Mouse (Mus musculus) CH12.LX (cell line): ENCODE measurements around the gene Tacc2.

Experiments used
- CTCF ChIP-seq, 2 experiments: IDR thresholded peaks in 1 of 2; conservative IDR thresholded peaks in 1 of 2; 2 replicates each; pipeline ENCODE4 v1.5.1; 2011 to 2012; ENCODE audit warnings: low read depth in 2 of 2, low read length in 2 of 2, improper control_type of control experiment in 1 of 2, inconsistent platforms in 1 of 2, mild to moderate bottlenecking in 1 of 2, moderate library complexity in 1 of 2
- ELF1 ChIP-seq: IDR thresholded peaks from 2 replicates; pipeline ENCODE4 v1.6.1; 2014; ENCODE audit warnings: low read depth, mild to moderate bottlenecking, inconsistent platforms, low read length, improper control_type of control experiment
- HCFC1 ChIP-seq: IDR thresholded peaks from 2 replicates; pipeline ENCODE4 v1.6.1; 2012; ENCODE audit warnings: low read depth, mild to moderate bottlenecking, inconsistent platforms, low read length, improper control_type of control experiment
- MAFK ChIP-seq: IDR thresholded peaks from 2 replicates; pipeline ENCODE4 v1.6.1; 2011; ENCODE audit warnings: low read length, improper control_type of control experiment; ENCODE audit not compliant: insufficient replicate concordance
- POLR2A ChIP-seq: IDR thresholded peaks from 2 replicates; pipeline ENCODE4 v1.6.1; 2011; ENCODE audit warnings: low read depth, mild to moderate bottlenecking, improper control_type of control experiment, low read length
- SIN3A ChIP-seq: IDR thresholded peaks from 2 replicates; pipeline ENCODE4 v1.6.1; 2012; ENCODE audit warnings: low read length, improper control_type of control experiment, inconsistent platforms
- USF1 ChIP-seq: IDR thresholded peaks from 2 replicates; pipeline ENCODE4 v1.6.1; 2014; ENCODE audit warnings: low read depth, mild to moderate bottlenecking, inconsistent platforms, low read length, improper control_type of control experiment

- TF ChIP-seq CTCF (conservative IDR thresholded peaks at IDR 0.05 in 1 of 2, IDR thresholded peaks at IDR 0.05 in 1 of 2; ENCODE audit: low read depth in 2 of 2, low read length in 2 of 2), result no peak
- no peak for TF ChIP-seq ELF1
- TF ChIP-seq MAFK, result no peak
- TF ChIP-seq HCFC1, result no peak
- TF ChIP-seq SIN3A, result no peak
- no peak for TF ChIP-seq USF1
- TF ChIP-seq POLR2A, result no peak
Observed at GRCm38 (mm10) chr7:130600546-130600945, 23.3 kb downstream of the Tacc2 start.
